Mouse (Mus musculus): ENCODE results near the gene Fanca.
"Not testable (repeated sequence)": the region's sequence is repeated elsewhere in the genome, so short reads cannot be mapped to it uniquely, and the experiment has no call there.

Gene Fanca

DNA sequence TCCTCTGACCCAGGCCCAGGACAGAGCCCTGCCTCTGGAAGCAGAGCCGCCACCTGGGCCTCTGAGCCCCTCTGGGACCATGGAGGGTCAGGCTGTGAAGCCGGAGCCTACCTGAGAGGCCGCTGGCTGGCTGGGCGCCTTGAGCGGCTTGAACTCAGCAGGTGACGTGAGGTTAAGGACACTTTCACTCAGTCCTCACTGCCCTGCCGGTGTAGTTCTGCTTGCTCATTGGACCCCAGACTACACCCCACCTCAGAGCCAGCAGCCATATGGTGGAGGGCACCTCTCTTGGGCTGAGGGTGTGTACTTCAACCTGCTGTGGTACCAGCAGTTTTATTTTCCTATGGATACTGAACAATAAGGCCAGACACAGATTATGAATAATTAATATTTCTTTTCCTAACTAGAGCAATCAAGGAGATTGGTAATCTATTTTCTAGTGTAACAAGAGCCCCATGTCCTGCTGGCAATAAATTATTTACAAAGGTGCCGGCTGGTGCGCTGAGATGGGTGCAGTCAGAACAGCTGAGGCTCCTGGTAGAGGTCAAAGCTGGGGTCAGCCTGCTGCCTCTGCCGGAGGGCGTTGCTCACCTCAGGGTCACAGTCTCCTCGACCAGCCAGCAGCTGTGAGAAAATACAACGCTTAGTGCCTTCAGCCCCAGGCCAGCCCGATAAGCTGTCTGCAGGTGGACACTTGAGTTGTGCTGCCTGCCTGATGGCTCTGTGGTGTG, 50.3 kb downstream of the Fanca start:
- no peak for DNase-seq

DNA sequence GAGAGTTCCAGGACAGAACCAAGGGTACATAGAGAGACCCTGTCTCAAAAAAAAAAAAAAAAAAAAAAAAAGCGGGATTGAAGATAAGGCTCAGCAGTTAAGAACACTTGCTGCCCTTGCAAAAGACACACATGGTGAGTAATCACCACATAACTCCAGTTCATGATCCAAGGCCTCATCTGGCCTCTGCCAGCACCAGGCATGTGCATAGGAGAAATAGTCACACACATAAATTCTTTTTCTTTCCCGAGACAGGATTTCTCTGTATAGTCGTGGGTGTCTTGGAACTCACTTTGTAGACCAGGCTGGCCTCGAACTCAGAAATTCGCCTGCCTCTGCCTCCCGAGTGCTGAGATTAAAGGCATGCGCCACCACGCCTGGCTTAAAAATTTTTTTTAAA, 60.8 kb downstream of the Fanca start:
- DNase-seq: not testable (repeated sequence)

DNA sequence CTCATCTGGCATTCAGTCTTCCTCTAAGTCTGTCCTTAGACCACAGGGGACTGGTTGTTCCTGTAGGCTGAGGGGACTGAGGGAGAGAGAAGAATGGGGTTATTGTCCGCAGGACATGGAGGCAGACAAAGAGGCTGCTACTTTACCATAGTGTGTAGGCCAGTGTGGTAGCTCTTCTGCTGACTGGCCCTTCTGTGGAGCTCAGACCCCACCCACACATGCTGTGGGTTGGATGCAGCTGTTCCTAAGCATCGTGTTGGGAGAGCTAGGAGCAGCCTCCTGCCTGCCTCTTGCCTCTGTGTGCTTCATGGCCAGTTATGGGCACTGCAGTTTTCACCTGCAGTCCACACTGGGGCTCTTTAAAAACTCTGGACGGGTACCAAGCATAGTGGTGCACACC, 61.3 kb downstream of the Fanca start:
- no peak for DNase-seq

DNA sequence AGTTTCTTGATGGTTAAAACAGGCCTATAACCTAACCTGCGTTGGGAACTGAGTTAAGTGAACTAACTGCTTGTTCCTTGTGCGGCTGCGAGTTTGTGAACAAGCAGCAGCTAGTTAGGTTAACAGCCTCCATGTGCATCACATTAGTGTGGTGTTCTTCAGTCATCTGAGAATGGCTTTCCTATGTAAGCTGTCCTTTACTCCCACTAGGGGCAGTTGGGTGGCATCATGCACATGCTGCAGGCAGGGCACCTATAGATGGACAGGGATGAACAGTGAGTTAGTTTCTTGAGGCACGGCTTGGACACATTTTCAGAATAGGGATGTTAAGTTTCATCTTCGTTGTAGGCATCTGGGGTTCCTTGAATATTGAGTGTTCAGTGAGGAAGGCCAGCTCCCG, 63.2 kb downstream of the Fanca start:
- DNase-seq: no peak

DNA sequence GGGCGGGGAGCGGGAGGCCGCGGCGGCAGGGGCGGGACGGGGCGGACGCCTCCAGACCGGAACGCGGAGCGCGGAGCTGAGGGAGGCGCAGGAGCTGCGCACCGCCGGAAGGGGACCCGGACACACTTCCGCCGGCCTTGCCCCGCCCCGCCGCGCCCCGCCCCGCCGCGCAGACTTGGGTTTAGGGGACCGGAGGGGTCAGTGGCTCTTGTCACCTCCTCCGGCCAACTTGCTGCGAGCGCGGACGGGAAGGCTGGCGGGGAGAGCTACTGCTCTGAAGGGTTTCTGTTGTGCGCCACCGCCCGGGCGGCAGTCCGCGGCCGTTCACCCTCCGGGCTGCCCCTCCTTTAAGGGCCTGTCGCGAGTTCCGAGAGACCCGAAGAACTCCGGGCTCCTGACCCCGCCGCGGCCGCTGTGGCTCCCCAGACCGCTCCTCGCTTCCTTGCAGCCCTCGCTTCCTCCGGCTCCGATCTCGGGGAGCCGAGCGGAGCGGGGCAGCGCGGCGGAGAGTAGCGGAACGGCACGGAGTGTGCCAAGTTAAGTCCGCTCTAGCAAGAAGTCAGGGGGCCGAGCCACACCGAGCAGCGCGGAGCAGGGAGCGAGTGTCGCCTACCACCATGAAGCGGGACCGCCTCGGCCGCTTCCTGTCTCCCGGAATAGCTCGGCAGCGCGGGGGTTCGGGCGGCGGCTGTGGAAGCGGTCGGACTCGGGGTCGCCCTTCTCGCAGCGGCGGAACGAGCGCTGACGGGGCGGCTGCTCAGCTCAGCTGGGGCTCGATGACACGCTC, 64.1 kb downstream of the Fanca start, which contains the start of the genes Zfp276 and Vps9d1:
Gene Zfp276 (plus strand): TSS at position 97 of the 787 bp plus-strand sequence.
Gene Vps9d1 (minus strand): TSS at position 250 of the 787 bp plus-strand sequence.
- DNase-seq: peak; percentile 85

DNA sequence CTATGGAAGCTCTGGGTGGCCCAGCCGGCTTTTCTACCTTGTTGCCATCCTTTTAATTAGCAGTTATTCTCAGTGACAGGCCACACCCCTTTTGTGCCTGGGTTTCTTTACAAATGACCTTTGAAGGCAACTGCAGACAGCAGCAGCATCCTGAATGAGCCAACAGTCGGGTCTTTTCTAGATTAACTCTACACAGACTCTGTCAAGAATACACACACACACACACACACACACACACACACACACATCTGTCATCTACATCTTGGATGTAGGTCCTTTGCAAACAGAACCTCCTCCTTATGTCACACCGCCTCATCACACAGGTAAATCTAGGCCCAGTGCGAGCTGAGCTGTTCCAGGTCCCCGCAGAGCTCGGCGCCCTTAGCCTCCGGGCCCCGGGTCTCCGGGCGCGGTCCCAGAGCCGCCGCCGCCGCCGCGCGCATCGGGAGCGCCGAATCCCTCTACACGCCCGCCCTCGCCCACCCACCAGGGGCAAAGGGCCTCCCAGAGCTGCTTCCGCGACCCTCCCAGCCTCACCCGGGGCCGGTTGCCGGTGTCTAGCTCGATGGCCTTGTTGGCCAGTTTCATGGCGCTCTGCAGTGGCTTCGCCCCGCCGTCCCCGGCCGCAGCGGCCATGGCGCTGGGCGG, 64.8 kb downstream of the Fanca start:
- no peak for DNase-seq

DNA sequence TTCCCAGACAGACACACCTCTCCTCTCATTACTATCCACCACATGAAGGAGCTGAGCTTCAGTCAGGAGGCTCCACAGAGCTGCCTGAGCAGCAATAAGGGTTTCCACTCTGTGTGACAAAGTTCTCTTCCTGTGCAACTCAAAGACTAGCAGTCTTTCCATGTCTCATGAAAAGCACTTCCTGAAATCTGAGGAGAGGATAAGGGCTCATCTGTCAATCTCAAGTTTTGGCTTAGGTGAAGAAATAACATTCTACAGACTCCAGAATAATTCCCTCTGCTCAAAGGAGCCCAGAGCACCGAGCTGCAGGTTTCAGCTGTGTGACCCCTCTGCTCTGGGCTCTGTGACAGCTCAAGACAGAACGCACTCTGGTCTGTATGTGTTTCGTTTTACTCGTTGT, 65.5 kb downstream of the Fanca start:
- no peak for DNase-seq

DNA sequence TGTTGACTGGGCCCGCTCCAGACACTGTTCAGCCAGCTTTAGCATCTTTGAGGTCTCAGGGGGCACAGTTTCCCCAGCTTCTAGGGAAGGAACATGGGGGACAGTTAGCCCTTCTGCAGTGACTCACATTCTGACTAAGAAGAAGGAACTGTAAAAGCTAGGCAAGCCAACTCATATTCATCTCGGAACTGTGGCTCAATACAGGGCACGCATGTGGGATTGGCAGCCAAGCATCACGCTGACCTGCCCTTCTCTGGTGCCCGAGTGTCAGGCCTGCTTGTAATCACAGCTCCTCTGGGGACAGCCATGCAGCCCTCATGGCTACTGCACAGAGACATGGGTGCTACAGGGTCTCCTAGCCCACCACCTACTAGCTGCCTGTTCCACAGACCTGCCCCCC, 67.4 kb downstream of the Fanca start:
- DNase-seq: no peak

DNA sequence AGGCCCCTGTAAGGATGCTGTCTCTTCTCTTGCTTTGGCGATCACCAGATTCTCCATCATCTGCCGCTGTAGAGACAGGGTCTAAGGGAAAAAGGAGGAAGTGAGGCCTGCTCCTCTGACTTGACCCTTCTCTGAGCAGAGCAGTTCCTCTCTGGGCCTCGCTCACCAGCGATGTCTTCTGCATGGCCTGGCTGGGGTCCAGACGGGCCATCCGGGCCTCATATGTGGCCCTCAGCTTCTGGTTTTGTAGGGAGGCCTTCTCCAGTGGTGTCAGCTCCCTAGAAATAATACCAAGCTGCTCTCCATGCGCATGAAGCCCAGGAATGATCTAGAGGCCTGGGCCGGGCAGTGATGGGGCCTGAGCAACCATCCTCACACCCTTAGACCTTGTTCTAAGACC, 69.8 kb downstream of the Fanca start:
- DNase-seq: no peak

DNA sequence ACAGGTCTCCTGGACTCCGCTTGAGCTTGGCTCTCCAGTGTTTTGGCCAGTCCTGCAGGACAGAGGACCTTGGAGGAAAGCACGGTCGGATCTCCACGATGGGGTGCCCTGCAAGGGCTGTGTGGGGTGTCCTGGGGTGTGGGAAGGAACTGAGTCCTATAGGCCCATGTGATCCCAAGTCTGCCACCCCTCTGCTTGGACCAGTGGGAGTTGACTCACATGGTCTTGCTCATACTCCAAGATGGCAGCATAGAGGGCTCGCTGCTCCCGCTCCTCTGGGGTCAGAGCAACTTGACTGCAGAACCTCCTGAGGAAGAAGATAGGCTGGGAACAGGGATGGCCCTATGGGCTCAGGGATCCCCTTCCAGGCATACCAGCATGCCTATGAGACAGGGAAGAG, 70.6 kb downstream of the Fanca start:
- no peak for DNase-seq

DNA sequence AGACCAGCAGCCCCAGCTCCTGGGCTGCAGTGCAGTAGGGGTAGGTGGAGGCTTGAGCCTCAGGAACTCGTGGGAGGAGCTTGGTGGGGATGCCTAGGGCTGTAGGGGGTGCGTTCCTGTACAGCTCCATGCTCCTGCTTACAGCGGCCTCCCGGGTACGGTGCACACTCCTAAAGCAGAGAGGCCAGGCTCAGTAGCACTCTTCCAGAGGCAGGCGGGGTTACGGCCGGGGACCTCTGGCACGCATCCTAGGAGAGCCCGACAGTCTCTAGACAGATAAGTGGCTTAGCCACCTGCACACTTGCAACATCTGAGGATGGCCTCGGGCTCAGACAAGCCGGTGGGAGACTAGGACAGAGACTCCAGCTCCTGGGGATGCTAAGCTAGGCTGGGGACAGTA, 72.8 kb downstream of the Fanca start:
- DNase-seq: no peak

DNA sequence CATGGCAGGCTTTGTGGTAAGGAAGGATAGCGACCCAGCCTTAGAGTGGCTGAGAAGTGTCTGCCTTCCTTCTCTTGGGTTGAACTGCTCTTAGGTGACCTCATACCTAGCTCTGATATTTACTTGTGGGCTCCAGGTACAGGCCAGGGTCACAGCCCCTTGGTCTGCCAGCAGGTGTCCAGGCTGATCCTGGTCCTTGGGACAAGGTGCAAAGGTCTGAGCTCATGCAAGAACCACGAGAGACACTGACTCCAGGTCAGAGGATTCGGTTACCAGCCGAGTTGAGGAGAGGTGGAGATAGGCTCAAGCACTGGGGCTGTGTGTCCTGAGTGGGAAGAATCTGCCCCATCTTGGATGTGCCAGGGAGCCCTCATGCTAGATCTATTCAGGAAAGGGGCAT, 74.0 kb downstream of the Fanca start:
- DNase-seq: no peak

DNA sequence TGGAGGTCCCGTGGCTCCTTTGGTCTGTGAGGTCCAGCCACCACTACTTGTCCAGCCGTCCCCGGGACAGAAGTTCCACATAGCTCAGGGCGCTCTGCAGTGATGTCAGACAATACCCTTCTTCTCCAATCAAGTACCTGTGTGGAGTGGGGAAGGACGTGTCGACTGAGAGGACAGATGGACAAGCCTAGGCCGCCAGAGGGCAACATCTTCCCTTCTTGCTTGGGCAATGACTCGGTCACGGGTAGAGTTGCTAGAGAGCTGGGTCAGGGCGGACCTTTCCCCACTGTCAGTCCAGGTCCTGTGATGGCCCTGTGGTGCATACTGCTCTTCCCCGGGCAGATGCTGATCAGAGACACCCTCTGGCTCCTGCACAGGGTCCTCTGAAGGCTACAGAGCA, 75.3 kb downstream of the Fanca start:
- DNase-seq: no peak

DNA sequence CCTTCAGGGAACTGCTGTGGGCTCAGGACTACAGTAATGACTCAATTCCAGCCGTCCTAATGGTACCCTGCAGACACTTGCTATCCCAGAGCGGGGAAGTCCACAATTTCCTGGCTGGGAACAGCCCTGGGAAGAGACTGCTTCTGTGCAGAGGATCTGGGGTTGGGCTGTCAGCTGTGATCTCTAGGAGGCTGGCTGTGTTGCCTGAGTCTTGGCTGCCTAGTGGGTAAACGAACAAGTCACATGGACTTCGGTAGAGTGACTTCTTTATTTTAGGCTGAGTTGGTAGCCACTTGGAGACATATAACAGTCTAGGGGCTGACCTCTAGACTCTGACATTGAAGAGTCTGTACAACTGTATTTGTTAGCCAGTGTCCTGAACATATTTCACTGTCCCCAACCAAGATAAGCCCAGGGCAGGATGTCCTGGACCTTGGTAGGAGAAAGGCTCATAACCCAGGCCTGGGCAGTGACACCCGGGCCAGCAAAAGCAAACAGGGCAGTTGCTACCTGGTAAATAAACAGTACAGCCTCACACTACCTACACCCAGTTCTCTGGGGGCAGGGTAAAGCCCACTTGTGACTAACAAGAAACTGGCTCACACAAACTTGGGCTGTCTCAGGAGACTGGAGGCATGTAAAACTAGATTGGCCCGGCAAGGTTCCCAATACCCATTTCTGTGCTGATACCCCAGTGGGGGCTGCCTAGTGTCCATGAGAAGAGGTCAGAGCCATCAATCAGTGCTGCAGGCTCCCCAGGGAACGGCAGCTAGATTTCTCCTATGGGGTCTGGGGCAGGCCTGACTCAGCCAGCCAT, 76.1 kb downstream of the Fanca start:
- no peak for DNase-seq

DNA sequence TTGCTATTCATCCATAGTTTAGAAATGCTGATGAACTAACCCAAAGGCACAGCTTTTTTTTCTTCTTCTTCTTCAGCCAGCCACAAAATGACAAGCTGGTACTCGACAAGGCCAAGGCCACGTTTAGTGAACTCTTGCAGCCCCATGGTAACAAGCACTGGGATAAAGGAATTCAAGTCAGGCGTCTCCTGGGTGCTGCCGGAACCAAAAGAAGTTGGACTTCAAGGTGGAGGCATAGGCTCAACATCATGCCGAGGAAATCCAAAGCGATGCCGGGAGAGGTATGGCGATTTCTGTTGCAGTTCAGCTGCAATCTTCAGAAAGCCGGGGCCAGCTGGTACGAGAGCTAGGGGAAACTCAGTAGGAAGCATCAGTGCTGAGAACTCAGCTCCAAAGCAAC, 79.0 kb downstream of the Fanca start:
- no peak for DNase-seq

DNA sequence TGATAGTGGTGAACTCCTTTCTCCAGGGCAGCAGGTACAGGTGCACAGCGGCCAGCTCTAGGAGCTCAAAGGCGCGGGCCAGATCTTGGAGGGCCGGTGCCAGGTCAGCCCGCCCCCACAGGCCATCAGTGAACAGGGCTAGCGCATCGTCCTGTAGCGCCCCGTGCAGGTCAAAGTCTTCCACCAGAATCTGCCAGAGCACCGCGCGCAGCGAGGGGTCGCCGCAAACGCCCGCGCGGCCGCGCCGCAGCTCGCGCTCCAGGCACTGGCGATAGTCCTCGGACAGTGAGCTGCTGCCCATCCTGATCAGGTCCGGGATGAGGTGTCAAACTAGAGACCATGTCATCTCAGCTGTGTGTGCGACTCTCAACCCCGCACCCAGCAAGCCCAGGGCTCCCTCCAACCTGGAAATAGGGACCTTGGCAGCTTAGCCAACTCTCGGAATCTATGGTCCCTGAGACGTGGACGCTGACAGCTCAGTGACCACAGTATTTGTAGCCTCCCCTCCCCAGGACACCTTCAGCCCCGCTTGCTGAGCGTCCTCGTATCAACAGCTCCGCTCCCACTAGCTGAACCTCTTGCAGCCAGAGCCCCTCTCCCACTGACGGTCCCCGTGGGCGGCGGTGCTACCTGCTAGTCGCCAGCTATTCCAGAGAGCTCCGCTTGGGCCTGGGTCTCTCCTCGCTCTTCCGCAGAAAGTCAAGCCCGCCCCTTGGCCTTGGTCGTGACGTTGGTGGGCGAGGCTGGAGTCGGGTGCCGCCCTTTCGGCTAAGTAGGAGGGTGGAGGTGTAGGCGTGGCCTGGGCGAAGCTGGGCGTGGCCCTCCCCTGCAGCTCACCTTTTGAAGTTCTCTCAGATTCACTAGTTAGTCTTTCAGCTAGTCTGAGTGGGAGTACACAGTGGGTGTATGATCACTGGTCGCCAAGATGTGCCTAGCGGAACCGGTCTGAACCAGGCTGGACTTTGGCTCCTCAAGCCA, 82.6 kb downstream of the Fanca start, which contains the start of gene Spata2l:
Gene Spata2l (minus strand): TSS at position 714 of the 978 bp plus-strand sequence.
- DNase-seq: peak; percentile 68

DNA sequence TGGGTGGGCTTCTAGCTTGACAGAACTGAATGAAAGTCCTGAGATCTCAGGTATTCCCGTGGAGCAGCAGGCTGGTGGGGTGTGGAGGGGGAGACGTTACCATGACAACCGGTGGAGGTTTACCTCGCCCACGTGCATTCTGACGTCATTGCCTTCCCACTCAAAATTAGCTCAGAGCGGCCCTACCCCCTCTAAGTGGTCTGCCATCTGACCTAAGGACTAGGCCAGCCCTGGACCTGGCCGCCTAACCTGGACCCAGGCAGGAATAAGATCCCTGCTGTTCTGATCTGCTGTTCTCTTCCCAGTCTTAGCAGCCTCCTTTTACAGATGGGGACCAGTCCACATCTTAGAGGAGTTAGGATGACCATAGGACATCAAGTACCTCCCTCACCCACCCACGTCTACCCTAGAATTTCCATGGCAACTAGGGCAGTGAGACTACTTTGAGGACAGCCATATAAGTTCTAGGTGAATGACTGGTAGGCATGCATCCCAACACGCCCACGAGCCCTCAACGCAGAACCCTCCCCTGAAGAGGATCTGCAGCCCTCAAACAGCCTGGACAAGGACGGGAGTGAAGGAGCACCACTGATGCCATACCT, 83.4 kb downstream of the Fanca start:
- DNase-seq: peak; percentile 42

DNA sequence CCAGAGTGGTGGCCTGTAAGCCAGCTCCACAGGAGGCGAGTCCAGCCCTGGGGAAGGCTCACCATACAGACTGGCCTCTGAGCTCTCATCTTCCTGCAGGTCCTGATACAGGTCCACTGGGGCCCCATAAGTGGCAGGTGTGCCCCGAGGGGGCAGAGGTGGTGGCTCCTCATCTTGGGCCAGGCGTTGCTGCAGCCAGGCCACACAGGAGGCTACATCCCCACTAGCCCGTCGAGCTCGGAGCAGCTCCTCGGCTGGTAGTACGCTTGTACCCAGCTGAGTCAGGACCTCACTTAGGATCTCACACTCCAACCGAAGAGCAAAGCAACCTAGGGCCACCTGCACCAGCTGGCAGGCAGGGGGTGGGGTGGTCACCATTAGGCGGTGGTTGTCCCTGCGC, 84.6 kb downstream of the Fanca start:
- DNase-seq: no peak

DNA sequence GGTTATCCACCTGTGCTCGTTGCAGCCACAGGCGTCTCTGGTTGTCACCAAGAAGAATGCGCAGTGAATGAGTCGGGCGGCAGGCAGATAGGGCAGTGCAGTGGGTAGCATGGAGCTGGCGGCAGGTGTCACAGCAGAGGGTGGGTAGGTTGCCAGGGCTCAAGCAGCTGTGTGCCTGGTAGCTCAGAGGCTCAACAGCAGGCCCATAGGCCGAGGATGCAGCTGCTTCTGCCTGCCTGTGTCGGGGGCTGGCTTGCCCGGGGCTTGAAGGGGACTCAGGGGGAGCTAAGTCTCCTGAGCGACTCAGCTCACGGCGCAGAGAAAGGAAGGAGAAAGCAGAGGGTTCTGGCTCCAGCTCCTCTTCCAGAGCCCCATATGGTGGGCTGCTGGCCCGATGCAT, 85.1 kb downstream of the Fanca start:
- no peak for DNase-seq

DNA sequence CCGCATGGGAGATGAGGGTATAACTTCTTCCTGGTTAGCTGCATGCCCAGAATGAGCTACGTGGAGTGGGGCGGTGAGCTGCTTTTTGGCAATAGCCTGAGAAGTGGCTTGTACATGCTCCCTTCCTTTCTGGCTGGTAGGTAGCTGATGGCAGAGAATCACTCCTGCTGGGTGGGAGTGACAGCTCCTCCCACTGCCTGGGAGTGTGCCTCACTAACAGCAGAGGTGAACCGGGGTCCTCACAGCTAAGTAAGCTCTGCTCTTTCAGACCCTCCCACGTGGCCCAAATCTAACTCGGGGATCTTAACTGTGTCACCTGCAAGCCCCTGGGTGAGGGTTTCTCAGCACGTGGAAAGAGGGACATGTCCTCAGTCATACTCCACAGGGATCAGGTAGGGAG, 85.8 kb downstream of the Fanca start:
- DNase-seq: no peak

DNA sequence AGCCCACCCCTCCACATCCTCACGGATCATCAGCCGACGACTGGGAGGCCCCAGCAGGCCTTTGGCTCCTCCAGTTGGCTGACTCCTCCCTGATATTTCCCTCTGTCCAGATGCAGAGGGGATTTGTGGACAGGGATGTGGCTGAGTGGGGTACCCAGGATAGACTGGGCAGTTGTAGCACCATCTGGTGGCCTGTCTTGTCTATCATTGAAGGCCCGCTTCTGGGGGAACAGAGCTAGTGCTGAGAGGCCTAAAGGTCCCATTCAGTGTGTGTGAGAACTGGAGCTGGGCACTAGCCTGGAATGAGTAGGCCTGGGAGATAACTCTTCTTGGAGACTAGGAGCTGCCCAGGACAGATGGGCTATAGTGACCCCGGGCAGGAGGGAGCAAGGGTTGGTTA, 86.6 kb downstream of the Fanca start:
- DNase-seq: no peak
